Mouse (Mus musculus) megakaryocyte-erythroid progenitor cell, adult 5-6 weeks (primary cell): ENCODE results near the gene Acadl. TPM values are rescaled to one million over a fixed set of nuclear protein-coding genes. Genes with fewer than 3 reads are reported as not detected.
A peak's percentile ranks its signal among the peaks of the same experiment; 100 is the strongest.

Experiments used
- ATAC-seq: replicated peaks from 2 replicates; pipeline ENCODE4 v1.8.0; 2016; ENCODE audit warnings: mild to moderate bottlenecking, inconsistent platforms; ENCODE audit not compliant: severe bottlenecking, poor library complexity, low FRiP score, low TSS enrichment
- total RNA-seq, 2 experiments: library from RNA; stranded (forward) in 1 of 2; stranded (reverse) in 1 of 2; fragments of 200-1000, 215-1000 nt in 1 of 2; fragments of >200 nt in 1 of 2; fragmentation: Nextera tagmentation in 1 of 2; gene quantifications; 2 replicates each; pipeline ENCODE4 v1.2.3; 2014 to 2017

Acadl gene
- total RNA-seq (2014; fragmentation: Nextera tagmentation) (85.6 and 91.2 TPM in 2 replicates), total RNA-seq (2017) (84.5 and 85.8 TPM in 2 replicates)

DNA sequence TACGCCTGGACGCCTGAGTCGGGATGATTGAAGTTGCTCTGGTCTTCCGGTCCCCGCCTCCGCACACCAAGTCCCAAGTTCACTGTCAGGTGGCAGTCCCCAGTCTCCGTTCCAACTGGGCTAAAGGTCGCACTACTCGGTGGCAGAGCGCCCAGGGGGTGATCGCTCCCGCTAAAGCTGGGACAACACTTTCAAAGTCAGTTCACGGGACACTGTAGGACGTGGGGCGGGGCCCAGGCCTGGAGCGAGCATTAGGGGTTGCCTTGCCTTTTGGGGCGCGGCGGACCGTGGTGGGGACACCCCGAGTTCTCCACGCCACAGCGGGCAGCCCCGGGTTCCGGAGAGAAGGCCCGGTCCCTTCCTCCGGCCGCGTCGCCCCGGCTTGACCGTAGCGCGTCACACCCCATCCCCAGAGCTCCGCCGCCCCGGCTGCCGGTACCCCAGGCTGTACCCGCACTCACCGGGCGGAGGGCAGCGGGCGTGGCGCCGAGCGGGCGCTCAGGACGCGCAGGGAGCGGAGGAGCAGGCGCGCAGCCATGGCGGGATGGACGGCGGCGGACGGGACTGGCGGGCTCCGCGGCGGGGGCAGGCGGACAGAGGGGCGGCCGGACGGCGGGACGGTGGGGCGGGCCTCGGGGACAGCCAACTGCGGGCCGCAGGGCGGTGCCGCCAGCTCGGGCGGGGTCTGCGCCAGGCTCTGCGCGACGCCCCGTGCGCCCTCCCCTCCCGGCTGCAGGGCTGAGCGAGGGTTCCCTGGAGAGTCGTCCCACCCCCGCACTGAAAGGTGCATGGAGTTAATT is at the start of gene Acadl:
Acadl (minus strand) TSS at position 566 of the 800 bp plus-strand sequence.
- ATAC-seq: peak; percentile 83

DNA sequence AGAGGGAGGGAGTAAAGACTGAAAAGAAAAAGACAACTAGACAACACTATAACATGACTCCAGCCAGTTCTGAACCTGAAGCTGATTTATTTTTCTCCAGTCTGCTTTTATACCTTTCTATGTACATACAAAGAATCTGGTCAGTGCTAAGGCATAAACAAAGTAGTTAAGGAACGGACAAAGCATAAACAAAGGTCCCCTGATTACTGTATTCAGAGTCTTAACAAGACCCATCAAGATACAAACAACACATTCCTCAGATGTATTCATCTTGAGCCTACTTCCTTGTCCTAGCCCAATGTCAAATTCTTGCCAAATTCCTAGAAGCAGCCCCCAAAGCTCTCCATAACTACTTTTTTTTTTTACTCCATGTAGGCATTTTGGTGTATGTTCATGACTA is 49.2 kb upstream of the Acadl start:
- no peak for ATAC-seq

DNA sequence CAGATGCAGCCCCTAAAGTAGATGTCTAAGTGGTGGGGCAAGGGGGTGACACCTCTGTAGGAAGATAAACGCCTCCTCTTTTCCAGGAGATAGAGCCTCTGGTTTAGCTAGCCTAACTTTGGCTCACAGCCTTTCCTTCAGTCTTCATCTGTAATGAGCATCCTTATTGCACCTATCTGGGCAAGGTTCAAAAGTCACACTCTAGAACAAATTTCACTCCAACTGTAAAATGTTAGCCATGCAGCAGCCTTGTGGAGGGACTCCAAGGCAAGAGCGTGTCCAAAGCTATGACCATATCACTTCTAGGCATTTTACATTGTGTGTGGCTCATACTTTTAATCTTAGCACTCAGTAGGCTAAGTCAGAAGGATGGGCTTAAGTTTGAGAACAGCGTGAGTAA is 39.5 kb upstream of the Acadl start:
- ATAC-seq: no peak

DNA sequence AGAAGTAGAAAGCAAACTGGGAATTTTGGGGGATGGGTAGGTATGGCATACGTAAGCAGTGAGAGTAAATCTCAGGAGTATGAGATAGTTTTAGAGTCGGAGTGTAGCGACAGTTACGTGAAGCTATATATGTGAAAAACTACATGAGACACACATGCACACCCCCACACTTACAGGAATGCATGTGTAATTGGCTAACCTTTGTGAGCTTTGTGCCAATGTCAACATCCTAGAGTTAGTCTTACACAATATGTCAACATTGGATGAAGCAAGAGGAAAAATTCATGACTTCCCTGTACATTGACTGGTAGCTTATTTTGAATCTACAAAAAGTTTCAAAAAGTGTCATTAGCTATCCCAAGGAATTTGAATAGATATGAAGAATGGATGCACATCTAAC is 37.9 kb upstream of the Acadl start:
- no peak for ATAC-seq

DNA sequence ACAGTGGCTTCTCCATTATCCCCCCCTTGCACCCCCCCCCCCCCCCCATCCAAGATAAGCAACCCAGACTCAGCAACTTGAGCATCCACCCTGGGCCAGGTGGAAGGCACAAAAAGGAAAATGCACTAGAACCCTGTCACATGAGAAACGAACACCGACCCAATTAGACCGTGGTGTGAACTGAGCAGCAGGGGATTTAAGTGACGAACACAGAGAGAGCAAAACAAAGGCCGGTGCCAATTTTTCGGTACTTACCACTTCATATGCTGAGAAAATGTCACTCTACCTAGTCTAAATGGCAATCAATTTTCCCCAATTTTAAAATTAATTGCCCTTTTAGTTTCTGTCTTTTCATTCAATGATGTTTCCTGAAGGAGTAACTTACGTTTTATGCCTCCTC is 35.2 kb upstream of the Acadl start:
- no peak for ATAC-seq

DNA sequence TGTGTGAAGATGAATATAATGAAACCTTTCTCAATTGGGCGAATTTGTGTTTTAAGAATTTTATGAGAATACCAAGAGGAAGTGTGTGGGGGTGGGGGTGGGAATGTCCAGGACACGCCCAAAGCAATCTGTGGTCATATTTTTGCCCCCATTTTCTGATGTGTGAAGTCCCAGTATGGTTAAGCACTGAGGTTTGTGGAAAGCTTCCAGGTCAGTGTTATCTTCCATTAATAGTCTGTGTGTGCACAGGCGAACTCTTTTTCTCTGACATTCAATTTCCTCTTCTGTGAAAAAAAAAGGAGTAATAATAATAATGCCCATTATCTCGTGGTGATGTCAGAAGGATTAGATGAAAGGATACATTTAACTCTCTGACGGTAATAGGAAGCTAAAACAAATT is 33.5 kb upstream of the Acadl start:
- ATAC-seq: peak; percentile 36; the same call in 1 of the 2 replicates

DNA sequence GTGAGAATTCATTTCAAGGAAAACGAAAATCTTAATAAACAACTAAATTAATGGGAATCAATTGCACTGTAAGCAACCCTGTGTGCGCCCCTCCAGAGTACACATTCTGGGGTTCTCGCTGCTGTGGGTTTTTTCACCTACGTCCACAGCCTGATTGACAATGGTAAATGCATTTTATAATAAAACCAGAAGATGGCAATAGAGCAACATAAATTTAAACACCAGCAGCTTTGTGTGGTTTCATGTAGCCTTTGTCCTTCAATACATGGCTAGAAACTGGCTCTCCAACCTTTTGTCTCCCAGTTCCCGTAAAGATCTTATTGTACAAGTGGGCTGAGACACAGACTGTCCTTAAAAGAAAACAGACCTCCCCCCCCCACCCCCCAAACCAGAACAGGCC is 33.0 kb upstream of the Acadl start:
- ATAC-seq: peak; percentile 86

DNA sequence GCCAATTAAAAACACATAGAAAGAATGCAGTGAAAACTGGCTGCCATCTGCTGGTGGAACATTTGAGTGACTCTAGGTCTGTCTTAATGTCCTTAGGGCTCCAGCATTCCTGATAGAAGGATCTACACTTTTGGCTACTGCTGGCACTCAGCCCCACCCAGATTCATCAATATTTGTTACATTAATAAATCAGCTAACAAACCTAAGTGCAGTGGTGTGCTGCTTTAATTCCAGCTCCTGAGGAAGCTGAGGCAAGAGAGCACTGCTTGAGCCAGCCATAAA is 32.7 kb upstream of the Acadl start:
- ATAC-seq: peak; percentile 80

DNA sequence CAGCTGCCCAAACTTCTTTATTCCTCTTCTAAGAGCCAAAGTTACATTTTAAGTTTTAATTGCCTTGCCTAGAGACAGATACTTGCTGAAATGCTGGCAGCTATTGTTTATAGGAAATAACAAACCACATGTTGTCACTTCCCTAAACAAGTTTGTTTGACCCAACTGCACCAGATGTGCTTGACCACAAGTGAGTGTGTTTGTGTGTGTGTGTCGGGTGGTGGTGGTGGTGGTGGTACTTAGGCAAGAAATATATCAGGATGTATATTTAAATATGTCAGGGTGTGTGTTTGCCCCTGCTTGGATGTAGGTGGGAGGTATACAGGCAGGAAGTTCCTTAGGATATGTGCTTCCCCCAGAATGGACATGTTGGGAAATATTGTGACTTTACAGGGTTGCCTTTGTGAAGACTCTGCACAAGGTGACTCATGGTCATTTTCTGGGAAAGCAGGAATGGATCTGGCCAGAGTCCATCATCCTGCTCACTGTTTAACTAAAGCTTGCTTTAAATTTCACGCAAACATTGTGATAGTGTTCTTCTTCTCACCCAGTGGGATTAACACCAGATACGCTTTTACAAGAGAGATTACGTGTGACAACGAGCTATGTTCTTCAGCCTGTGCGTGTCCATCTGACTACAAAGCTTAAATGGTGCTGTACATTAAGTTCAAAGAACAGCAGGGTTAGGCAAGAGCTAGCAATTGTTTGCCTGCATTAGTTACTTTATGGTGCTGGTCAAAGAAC is 32.2 kb upstream of the Acadl start:
- peak; percentile 31; the same call in 1 of the 2 replicates for ATAC-seq

DNA sequence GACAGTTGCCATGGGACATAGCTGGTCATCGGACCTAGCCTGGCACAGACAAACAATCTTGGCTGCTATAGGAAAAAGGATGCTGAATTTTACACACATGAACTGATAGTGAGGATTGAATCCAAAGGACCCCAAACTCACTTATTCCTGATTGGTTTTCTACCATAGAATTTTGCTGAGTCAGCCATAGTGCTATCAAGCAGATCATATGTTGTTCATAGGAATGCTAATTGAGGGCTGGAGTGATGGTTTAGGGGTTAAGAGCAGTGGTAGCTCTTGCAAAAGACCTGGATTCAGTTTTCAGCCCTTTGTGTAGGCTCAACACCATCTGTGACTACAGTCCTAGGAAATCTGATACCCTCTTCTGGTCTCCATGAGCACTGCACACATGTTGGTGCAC is 24.1 kb upstream of the Acadl start:
- no peak for ATAC-seq

DNA sequence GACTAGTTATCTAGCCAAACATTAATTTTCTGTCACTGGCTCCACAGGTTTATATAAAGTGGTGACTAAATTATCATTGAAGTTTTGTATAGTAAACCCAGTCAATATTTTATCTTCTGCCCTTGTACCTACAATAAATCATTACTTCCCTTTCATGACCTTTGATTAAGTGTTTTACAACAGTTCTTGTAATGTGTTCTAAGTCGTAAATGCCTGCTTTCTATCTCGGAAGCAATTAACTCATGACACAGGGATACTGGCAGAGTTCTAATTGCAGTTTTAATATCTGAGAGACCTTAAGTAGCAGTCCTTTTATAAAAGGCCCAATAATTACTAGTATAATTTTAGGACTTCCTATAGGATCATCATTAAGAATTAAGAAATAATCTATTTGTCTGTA is 17.1 kb upstream of the Acadl start:
- no peak for ATAC-seq

DNA sequence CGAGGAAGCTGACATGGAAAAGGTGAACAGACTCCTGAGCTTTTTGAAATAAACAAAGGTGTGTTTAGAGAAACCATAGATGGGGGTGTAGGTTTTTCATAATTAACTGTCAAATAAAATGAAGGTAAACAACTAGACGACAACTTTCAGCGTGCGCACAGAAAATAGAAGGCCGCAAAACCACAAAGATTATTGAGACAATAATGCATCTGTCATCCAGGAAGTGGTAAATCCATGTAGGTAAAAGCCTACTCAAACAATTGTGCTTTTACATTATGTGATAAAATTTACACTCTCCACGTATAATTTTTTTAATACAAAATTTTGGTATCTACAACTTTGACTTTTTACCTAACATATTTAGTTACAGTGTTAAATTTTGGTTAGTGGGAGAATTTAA is 11.7 kb upstream of the Acadl start:
- no peak for ATAC-seq

DNA sequence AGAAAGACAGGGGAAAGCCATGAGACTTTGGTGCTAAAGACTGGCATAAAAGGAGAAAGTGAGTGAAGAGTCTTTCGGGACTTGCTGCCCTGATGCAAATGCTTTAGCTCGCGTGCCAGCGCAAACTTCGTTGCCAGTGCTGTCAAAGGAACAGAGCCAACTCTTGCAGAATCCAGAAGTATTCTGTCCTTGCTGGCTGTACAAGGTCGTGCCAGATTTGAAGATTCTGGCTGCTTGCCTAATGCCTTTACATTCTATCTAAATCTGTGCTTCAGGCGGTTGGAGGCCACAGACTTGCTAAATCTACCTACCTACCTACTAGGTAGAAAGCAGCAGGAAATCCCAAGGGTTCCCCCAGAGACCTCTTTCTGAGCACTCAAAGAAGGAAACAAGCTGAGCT is 8.5 kb upstream of the Acadl start:
- no peak for ATAC-seq

DNA sequence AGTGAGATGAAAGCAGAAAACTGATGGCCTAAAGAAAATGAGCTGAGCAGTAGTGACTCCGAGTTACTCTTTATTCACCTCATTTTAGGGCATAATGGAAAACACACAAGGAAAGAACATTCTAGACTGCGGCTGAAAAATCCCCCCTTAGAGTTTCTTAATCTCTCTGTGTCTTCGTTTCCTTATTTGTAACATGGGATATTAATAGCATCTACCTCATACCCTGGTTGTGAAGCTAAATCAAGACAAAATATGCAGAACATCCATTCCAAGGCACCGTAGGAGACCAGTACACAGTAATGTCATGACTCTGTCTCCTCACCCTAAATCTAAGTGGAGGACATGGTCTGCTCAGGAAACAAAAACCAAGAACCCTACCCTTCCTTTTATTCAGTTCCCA is 2.6 kb upstream of the Acadl start:
- no peak for ATAC-seq

DNA sequence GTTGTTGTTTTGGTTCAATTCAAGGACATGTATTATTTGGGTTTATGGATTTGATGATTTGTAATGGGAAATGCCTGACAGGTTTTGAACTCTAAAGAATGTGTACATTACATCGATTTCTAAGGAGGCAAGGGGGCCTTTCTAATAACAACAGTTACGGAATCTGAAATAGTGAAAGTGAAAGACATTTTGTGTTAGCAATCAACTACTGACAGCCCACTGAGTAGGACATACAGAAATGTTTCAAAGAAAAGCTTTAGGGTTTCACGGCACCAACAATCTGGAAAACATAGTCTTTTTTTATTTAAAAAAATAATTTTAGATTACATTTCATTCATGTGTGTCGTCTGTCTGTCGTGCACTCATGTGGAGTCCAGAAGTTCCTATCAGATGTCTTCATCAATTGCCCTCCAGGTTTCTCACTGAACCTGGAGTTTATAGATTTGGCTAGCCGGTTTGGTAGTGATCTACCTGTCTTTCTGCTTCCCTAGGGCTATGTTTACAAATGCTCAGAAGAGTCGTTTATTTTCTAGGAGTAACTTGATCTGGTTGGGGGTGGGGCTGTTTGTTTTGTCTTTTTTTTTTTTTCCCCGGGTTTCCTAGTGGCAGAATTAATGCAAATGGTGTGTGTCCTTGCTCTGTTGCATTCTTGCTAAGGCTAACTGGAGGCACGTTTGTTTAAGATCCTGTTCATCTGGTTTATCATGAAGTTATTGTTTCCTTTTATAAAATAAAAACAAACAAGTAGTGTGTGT is 841 bp upstream of the Acadl start:
- no peak for ATAC-seq

DNA sequence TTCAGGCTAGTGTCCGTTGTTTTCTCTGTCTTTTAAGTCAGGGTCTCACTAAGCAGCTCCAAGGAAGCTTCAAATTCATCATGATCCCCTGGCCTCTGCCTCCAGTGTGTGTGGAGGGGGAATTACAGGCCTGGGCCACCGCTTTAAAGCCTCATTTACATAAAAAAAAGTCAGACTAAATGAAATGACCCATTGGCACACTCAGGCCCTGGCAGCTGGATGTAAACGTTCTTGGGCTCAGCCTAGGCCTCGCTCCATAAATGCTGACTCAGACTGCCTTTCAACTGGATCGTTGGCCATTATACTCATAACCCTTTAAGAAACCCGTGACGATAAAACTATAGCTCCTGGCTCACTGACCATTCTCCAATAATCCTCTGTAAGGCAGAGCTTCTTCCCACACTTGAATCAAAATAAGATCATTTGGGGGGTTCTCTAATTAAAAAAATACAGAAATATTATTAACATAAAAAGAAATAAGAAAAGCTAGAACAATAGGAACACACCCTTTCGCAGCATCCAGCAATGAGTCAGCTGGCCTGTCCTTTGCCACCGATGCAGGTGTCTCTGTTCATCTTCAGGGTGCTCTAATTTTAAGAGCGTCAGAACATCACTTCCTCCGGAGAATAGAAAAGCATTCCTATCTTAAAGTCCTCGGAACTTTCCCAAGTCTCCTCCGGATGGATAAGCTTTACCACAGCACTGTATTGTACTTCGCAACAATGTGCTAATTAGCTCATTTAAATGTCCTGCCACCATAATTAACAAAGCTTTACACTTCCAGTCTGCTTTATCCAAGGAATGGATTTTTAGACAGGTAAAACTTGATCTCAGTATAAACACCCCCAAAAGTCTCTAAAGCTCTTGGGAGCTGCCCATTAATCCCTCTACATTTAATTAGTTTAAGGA is 1.1 kb downstream of the Acadl start:
- 0 out of 2 replicates have a peak, but pooled peaks have one; percentile 6 for ATAC-seq

DNA sequence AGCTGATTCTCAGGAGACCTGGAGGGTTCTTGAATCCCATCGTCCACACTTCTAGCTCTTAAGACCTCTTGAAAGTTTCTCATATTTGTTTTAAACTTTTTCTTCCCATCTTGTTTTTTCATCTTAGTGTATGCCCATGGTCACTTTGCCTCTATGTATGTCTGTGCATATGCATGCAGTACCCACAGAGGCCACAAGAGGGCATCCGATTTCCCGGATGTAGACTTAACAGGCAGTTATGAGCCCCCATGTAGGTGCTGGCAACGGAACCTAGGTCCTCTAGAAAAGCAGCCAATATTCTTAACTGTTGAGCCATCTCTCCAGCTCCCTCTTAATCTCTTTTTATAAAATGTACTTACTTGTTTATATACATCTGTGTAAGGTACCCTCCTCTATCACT is 15.6 kb downstream of the Acadl start:
- no peak for ATAC-seq

DNA sequence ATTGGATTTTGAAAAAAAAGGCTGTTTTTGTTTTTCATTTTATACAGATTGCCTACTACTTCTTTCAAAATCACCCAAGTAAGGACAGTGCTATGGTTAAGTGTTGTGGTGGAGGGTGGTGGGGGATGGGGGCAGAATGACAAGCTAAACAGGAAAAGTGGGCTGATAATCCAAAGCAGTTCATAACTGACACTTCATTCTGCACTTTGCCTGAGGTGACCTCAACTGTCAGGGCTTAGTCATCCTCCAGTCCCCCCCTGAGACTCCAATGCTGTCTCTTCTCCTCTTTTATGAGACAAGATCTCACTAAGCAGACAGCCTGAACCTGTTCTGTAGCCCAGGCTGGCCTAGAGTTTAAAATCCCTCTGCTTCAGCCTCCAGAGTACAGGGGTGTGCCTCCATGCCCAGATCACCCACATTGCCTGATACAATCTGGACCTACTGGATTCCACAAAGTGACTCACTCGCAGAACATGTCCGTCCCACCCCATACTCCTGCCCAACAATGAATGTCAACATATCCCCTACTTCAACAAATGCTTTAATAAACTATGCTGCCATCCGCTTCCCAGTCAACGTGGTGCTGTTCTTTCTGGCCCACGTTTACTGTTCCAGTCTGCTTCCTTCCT is 17.3 kb downstream of the Acadl start:
- ATAC-seq: peak; percentile 65

DNA sequence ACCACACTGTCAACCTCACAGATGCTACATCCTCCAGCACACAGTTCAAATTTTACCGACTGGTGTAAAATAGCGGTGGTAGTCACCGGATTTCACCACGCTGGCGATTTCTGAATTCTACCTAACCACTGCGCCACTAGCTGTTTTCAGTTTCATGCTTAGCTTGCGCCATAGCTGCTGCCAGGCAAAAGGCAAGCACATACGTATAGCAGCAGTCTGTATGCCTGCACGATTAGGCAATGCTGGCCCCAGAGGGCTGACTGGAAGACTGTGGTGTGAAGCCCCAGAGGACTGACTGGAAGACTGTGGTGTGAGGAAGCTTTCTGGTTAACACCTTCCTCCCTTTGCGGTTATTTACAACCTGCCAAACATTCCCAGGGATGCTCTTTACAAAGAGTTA is 21.1 kb downstream of the Acadl start:
- no peak for ATAC-seq
